Mouse (Mus musculus) hindbrain, embryonic 10.5 days (tissue): ENCODE measurements around the gene Sgcd. TPM values are rescaled to one million over a fixed set of nuclear protein-coding genes. Genes with fewer than 3 reads are reported as not detected.
A peak's percentile ranks its signal among the peaks of the same experiment; 100 is the strongest.

Experiments used
- DNase-seq: peaks from one replicate; pipeline ENCODE4 v3.0.0-alpha.2; 2017; ENCODE audit warnings: low spot score
- H3K27ac ChIP-seq: fragments of 300-500 bp; sonication (generic); 2 replicates; pipeline ENCODE4 v1.5.1; 2016; ENCODE audit warnings: mild to moderate bottlenecking, moderate library complexity
- H3K27me3 ChIP-seq: fragments of 300-500 bp; sonication (generic); 2 replicates; pipeline ENCODE4 v1.6.1; 2016; ENCODE audit warnings: mild to moderate bottlenecking; ENCODE audit not compliant: poor library complexity, insufficient read depth, severe bottlenecking
- H3K36me3 ChIP-seq: fragments of 300-500 bp; sonication (generic); 2 replicates; pipeline ENCODE4 v1.6.1; 2016; ENCODE audit warnings: mild to moderate bottlenecking, moderate library complexity
- H3K4me1 ChIP-seq: fragments of 300-500 bp; sonication (generic); replicated peaks from 2 replicates; pipeline ENCODE4 v1.6.1; 2016; ENCODE audit warnings: mild to moderate bottlenecking
- H3K4me3 ChIP-seq: fragments of 300-500 bp; sonication (generic); 2 replicates; pipeline ENCODE4 v1.5.1; 2016; ENCODE audit warnings: mild to moderate bottlenecking, moderate library complexity
- H3K9me3 ChIP-seq: fragments of 300-500 bp; sonication (generic); 2 replicates; pipeline ENCODE4 v1.6.1; 2016; ENCODE audit warnings: mild to moderate bottlenecking, moderate library complexity
- WGBS: fragments of 180-500 bp; shearing (Covaris S2); methylation state at CpG from one replicate; pipeline ENCODE4 v1.1.7; 2016; 5-methylcytosine and 5-hydroxymethylcytosine counted together
- polyA plus RNA-seq: library from polyadenylated mRNA; unstranded; fragments of >200 nt; fragmentation: Nextera tagmentation; extraction: Ambion mirVana; gene quantifications from 2 replicates; pipeline ENCODE4 v1.2.1, GENCODE M21; 2016

The Sgcd gene
- polyA plus RNA-seq, 1 experiment from 2014 or later = 1.5 TPM

GRCm38 (mm10) chr11:47297805-47298340, 690.9 kb downstream of the Sgcd start:
- 93% methylated on average over 1 of the region's 1 CpGs for WGBS
- DNase-seq = no peak
- H3K4me3 ChIP-seq = no peak overlapping the region
- H3K27me3 ChIP-seq = no peaks in the 10 kb centered on the region
- no peak overlapping the region for H3K27ac ChIP-seq
- H3K4me1 ChIP-seq = no peaks in the 10 kb centered on the region
- H3K36me3 ChIP-seq = no peaks in the 10 kb centered on the region
- H3K9me3 ChIP-seq = no peaks in the 10 kb centered on the region

GRCm38 (mm10) chr11:47294741-47295140, 694.0 kb downstream of the Sgcd start:
- WGBS = 92% methylated on average over 1 of the region's 1 CpGs
- no peak for DNase-seq
- Histone ChIP-seq H3K4me3 (no peak overlapping the region), H3K4me1 (no peaks in the 10 kb centered on the region), H3K9me3 (no peaks in the 10 kb centered on the region), H3K36me3 (no peaks in the 10 kb centered on the region), H3K27me3 (no peaks in the 10 kb centered on the region), H3K27ac (no peak overlapping the region)

- no peaks in the 10 kb centered on the region for H3K9me3 ChIP-seq
- no peak overlapping the region for H3K4me3 ChIP-seq
- H3K27me3 ChIP-seq = no peaks in the 10 kb centered on the region
- H3K27ac ChIP-seq = no peak overlapping the region
- DNase-seq = no peak
- peaks cover 5% of the 10 kb centered on the region; the same call in 1 of the 2 replicates for H3K4me1 ChIP-seq
- WGBS = 29% methylated on average over 4 of the region's 4 CpGs
- no peaks in the 10 kb centered on the region for H3K36me3 ChIP-seq
These were observed 712.2 kb downstream of the Sgcd start for GRCm38 (mm10) chr11:47276586-47276985.

- Histone ChIP-seq H3K27ac (no peak overlapping the region), H3K9me3 (no peaks in the 10 kb centered on the region), H3K4me3 (no peak overlapping the region), H3K27me3 (no peaks in the 10 kb centered on the region), H3K36me3 (no peaks in the 10 kb centered on the region), H3K4me1 (no peaks in the 10 kb centered on the region)
- WGBS = 94% methylated on average over 4 of the region's 4 CpGs
- no peak for DNase-seq
These were observed 720.2 kb downstream of the Sgcd start for GRCm38 (mm10) chr11:47268556-47268955.

- Histone ChIP-seq H3K27ac (no peak overlapping the region), H3K9me3 (no peaks in the 10 kb centered on the region), H3K36me3 (no peaks in the 10 kb centered on the region), H3K27me3 (no peaks in the 10 kb centered on the region), H3K4me3 (no peak overlapping the region), H3K4me1 (no peaks in the 10 kb centered on the region)
- no peak for DNase-seq
- WGBS = 83% methylated on average over 9 of the region's 9 CpGs
These were observed 724.3 kb downstream of the Sgcd start for GRCm38 (mm10) chr11:47264267-47264984.

GRCm38 (mm10) chr11:47250301-47250700, 738.5 kb downstream of the Sgcd start:
- no peaks in the 10 kb centered on the region for H3K9me3 ChIP-seq
- no peaks in the 10 kb centered on the region for H3K27me3 ChIP-seq
- H3K4me1 ChIP-seq = peaks cover 29% of the 10 kb centered on the region
- DNase-seq = peak; percentile 6
- H3K4me3 ChIP-seq = no peak overlapping the region
- H3K27ac ChIP-seq = no peak overlapping the region
- no peaks in the 10 kb centered on the region for H3K36me3 ChIP-seq
- 40% methylated on average over 7 of the region's 7 CpGs for WGBS

- H3K4me1 ChIP-seq = peaks cover 29% of the 10 kb centered on the region
- H3K9me3 ChIP-seq = no peaks in the 10 kb centered on the region
- no peak for DNase-seq
- no peaks in the 10 kb centered on the region for H3K27me3 ChIP-seq
- H3K27ac ChIP-seq = no peak overlapping the region
- WGBS = 64% methylated on average over 4 of the region's 4 CpGs
- H3K4me3 ChIP-seq = no peak overlapping the region
- no peaks in the 10 kb centered on the region for H3K36me3 ChIP-seq
These were observed 740.4 kb downstream of the Sgcd start for GRCm38 (mm10) chr11:47248345-47248893.

GRCm38 (mm10) chr11:47247703-47248344, 740.9 kb downstream of the Sgcd start:
- no peaks in the 10 kb centered on the region for H3K9me3 ChIP-seq
- H3K27me3 ChIP-seq = no peaks in the 10 kb centered on the region
- WGBS = 82% methylated on average over 8 of the region's 8 CpGs
- no peak overlapping the region for H3K4me3 ChIP-seq
- H3K4me1 ChIP-seq = peaks cover 29% of the 10 kb centered on the region
- H3K36me3 ChIP-seq = no peaks in the 10 kb centered on the region
- H3K27ac ChIP-seq = no peak overlapping the region
- no peak for DNase-seq

- no peaks in the 10 kb centered on the region for H3K36me3 ChIP-seq
- no peak overlapping the region for H3K4me3 ChIP-seq
- no peaks in the 10 kb centered on the region for H3K27me3 ChIP-seq
- H3K27ac ChIP-seq = no peak overlapping the region
- WGBS = 76% methylated on average over 1 of the region's 1 CpGs
- no peak for DNase-seq
- H3K4me1 ChIP-seq = no peaks in the 10 kb centered on the region
- H3K9me3 ChIP-seq = no peaks in the 10 kb centered on the region
These were observed 746.4 kb downstream of the Sgcd start for GRCm38 (mm10) chr11:47242401-47242800.

GRCm38 (mm10) chr11:47228222-47228621, 760.5 kb downstream of the Sgcd start:
- no peaks in the 10 kb centered on the region for H3K9me3 ChIP-seq
- WGBS = 55% methylated on average over 1 of the region's 1 CpGs
- DNase-seq = no peak

GRCm38 (mm10) chr11:47224148-47224547, 764.6 kb downstream of the Sgcd start:
- Histone ChIP-seq H3K27ac (no peak overlapping the region), H3K4me3 (no peak overlapping the region), H3K27me3 (no peaks in the 10 kb centered on the region), H3K4me1 (no peaks in the 10 kb centered on the region), H3K36me3 (no peaks in the 10 kb centered on the region), H3K9me3 (no peaks in the 10 kb centered on the region)
- no peak for DNase-seq
- WGBS = 82% methylated on average over 2 of the region's 2 CpGs

More at GRCm38 (mm10) chr11:47228222-47228621, 760.5 kb downstream of the Sgcd start:
- Histone ChIP-seq H3K4me3 (no peak overlapping the region), H3K4me1 (no peaks in the 10 kb centered on the region), H3K27me3 (no peaks in the 10 kb centered on the region), H3K36me3 (no peaks in the 10 kb centered on the region), H3K27ac (no peak overlapping the region)

- no peaks in the 10 kb centered on the region for H3K36me3 ChIP-seq
- H3K4me1 ChIP-seq = no peaks in the 10 kb centered on the region
- DNase-seq = no peak
These were observed 777.2 kb downstream of the Sgcd start for GRCm38 (mm10) chr11:47211531-47211930.

GRCm38 (mm10) chr11:47206461-47206860, 782.3 kb downstream of the Sgcd start:
- 68% methylated on average over 1 of the region's 1 CpGs for WGBS
- Histone ChIP-seq H3K27ac (no peak overlapping the region), H3K27me3 (no peaks in the 10 kb centered on the region), H3K9me3 (no peaks in the 10 kb centered on the region), H3K36me3 (no peaks in the 10 kb centered on the region), H3K4me1 (no peaks in the 10 kb centered on the region), H3K4me3 (no peak overlapping the region)
- no peak for DNase-seq

More at GRCm38 (mm10) chr11:47211531-47211930, 777.2 kb downstream of the Sgcd start:
- Histone ChIP-seq H3K9me3 (no peaks in the 10 kb centered on the region), H3K27ac (no peak overlapping the region), H3K27me3 (no peaks in the 10 kb centered on the region), H3K4me3 (no peak overlapping the region)
- 77% methylated on average over 8 of the region's 8 CpGs for WGBS
